ENCODE assay signal across 31 mouse cellular contexts in genomic region chr4:117634642-117635041, GRCm38 (mm10). TPM values are rescaled to one million over a fixed set of nuclear protein-coding genes. Genes with fewer than 3 reads are reported as not detected.
DNase-seq lines count a peak whose midpoint lies in the region; ATAC-seq and TF ChIP-seq lines count a peak whose summit lies in the region.
"Had no signal": no experiment of that assay in that cellular context is flagged by ENCODE, and none has a peak within 500 bp of the region (broad histone marks: within the 10 kb centered on the region; RNA-seq: fewer than 3 reads in every experiment).

No protein-coding gene starts in this region.

- no peak for TF ChIP-seq CTCF in layer of hippocampus, adult 2 months (conservative IDR thresholded peaks at IDR 0.05)
- TF ChIP-seq CTCF in intestine, postnatal 0 days (IDR thresholded peaks at IDR 0.05; ENCODE audit: low read depth), result 0 out of 2 replicates have a peak, but pooled peaks have one; percentile 25
- TF ChIP-seq CTCF in liver, embryonic 14.5 days (IDR thresholded peaks at IDR 0.05; ENCODE audit: low read depth), result no peak
- TF ChIP-seq CTCF in kidney, adult 2 months (conservative IDR thresholded peaks at IDR 0.05; ENCODE audit: insufficient read depth, insufficient read length, low read depth, low read length), result no peak

- H3K4me2 ChIP-seq in intestine, postnatal 0 days (replicated peaks; ENCODE audit: low read depth), result no peak overlapping the region
- H3K4me2 ChIP-seq in liver, embryonic 14.5 days (ENCODE audit: low read depth), result peak overlapping the region; percentile 22; the same call in 1 of the 2 replicates
- H3K4me2 ChIP-seq: forebrain, embryonic 13.5 days; heart, embryonic 11.5 days; hindbrain, embryonic 12.5 days; limb, embryonic 12.5 days; midbrain, embryonic 12.5 days; neural tube, embryonic 13.5 days had no signal

- H3K4me3 ChIP-seq in layer of hippocampus, adult 2 months, result no peak overlapping the region
- no peak overlapping the region for H3K4me3 ChIP-seq in intestine, postnatal 0 days (ENCODE audit: low read depth, low read length)
- no peak overlapping the region for H3K4me3 ChIP-seq in liver, embryonic 14.5 days (ENCODE audit: insufficient read depth in 1 of 2, low read depth in 2 of 2, low read length in 2 of 2)
- no peak overlapping the region for H3K4me3 ChIP-seq in kidney, adult 2 months (ENCODE audit: insufficient read depth, low read depth, low read length)
- H3K4me3 ChIP-seq: forebrain, embryonic 13.5 days; hindbrain, embryonic 12.5 days; limb, embryonic 12.5 days; midbrain, embryonic 12.5 days; neural tube, embryonic 13.5 days had no signal

- ATAC-seq in intestine, postnatal 0 days, result no peak
- ATAC-seq in liver, embryonic 14.5 days (ENCODE audit: insufficient read depth), result peak; percentile 86
- no peak for ATAC-seq in erythroblast, adult 5-6 weeks (replicated peaks; ENCODE audit: low FRiP score, poor library complexity, severe bottlenecking)
- ATAC-seq: CD4-positive, CD25-positive, alpha-beta regulatory T cell, adult 4 months; forebrain, embryonic 13.5 days; hindbrain, postnatal 0 days; lung, postnatal 0 days had no signal

- TF ChIP-seq POLR2A in kidney, adult 2 months (IDR thresholded peaks at IDR 0.05; ENCODE audit: low read depth, low read length), result no peak

- H3K9ac ChIP-seq in intestine, postnatal 0 days (ENCODE audit: low read depth, low read length), result no peak overlapping the region
- H3K9ac ChIP-seq in liver, embryonic 14.5 days (replicated peaks), result no peak overlapping the region
- H3K9ac ChIP-seq: forebrain, embryonic 13.5 days; hindbrain, embryonic 12.5 days; limb, embryonic 12.5 days; midbrain, embryonic 12.5 days; neural tube, embryonic 13.5 days had no signal

- peaks cover 7% of the 10 kb centered on the region for H3K4me1 ChIP-seq in intestine, postnatal 0 days (replicated peaks; ENCODE audit: control insufficient read depth, insufficient read depth, low read length)
- H3K4me1 ChIP-seq in liver, embryonic 14.5 days (replicated peaks; ENCODE audit: control insufficient read depth in 2 of 2, insufficient read depth in 2 of 2, low read length in 1 of 2), result peaks cover 9 to 24% of the 10 kb centered on the region in 2 experiments
- no peaks in the 10 kb centered on the region for H3K4me1 ChIP-seq in kidney, adult 2 months (ENCODE audit: control insufficient read depth, insufficient read depth, low read length)

- peak overlapping the region; percentile 15; the same call in 1 of the 2 replicates for H3K27ac ChIP-seq in layer of hippocampus, adult 2 months
- H3K27ac ChIP-seq in intestine, postnatal 0 days (ENCODE audit: low read depth, low read length), result no peak overlapping the region
- no peak overlapping the region for H3K27ac ChIP-seq in liver, embryonic 14.5 days
- H3K27ac ChIP-seq in kidney, adult 2 months (ENCODE audit: insufficient read depth, low read depth, low read length), result no peak overlapping the region
- H3K27ac ChIP-seq: forebrain, embryonic 13.5 days; hindbrain, embryonic 12.5 days; hindbrain, postnatal 0 days; kidney, postnatal 0 days; limb, embryonic 12.5 days; macrophage; midbrain, embryonic 12.5 days; neural tube, embryonic 13.5 days; stomach, postnatal 0 days had no signal

- no peaks in the 10 kb centered on the region for H3K9me3 ChIP-seq in intestine, postnatal 0 days (ENCODE audit: control insufficient read depth)
- H3K9me3 ChIP-seq in liver, embryonic 14.5 days (ENCODE audit: control insufficient read depth, low read length), result no peaks in the 10 kb centered on the region
- H3K9me3 ChIP-seq: forebrain, embryonic 13.5 days; hindbrain, embryonic 12.5 days; neural tube, embryonic 13.5 days had no signal

- no peak for DNase-seq in layer of hippocampus, adult 2 months (ENCODE audit: low spot score in 2 of 2)
- DNase-seq in layer of hippocampus, adult 9-10 months (ENCODE audit: low spot score), result no peak
- peak in 2 of 3 experiments; percentile 39 to 41 for DNase-seq in liver, embryonic 14.5 days (ENCODE audit: low read depth in 3 of 3, low spot score in 3 of 3)
- DNase-seq in kidney, adult 2 months, result no peak
- DNase-seq in kidney, adult 11 months, result no peak
- DNase-seq: adrenal gland, postnatal 36 days; cerebellum, adult 18-20 months; cerebellum, postnatal 10 days; gastrocnemius, postnatal 36 days; heart, adult 18-20 months; heart, postnatal 36 days; kidney, adult 18-20 months; kidney, postnatal 4 days; lung, adult 18-20 months; right cerebral cortex, postnatal 4 days; thymus, adult 18-20 months; thymus, postnatal 36 days had no signal

- WGBS in intestine, postnatal 0 days, result 40% methylated on average over 7 of the region's 7 CpGs
- 21% methylated on average over 7 of the region's 7 CpGs for WGBS in liver, embryonic 14.5 days (ENCODE audit: insufficient replicate concordance)
- 91% methylated on average over 7 of the region's 7 CpGs for WGBS in kidney, adult 2 months

- H3K36me3 ChIP-seq in intestine, postnatal 0 days (ENCODE audit: control insufficient read depth, insufficient read depth), result peaks cover 14% of the 10 kb centered on the region; the same call in 1 of the 2 replicates
- no peaks in the 10 kb centered on the region for H3K36me3 ChIP-seq in liver, embryonic 14.5 days (replicated peaks; ENCODE audit: control insufficient read depth, insufficient read depth, low read depth)
- H3K36me3 ChIP-seq in kidney, adult 2 months (ENCODE audit: control insufficient read depth, insufficient read depth, low read length), result no peaks in the 10 kb centered on the region
- H3K36me3 ChIP-seq: neural tube, embryonic 13.5 days had no signal

- H3K27me3 ChIP-seq in intestine, postnatal 0 days (replicated peaks; ENCODE audit: control insufficient read depth, insufficient read depth, low read length), result no peaks in the 10 kb centered on the region
- H3K27me3 ChIP-seq in liver, embryonic 14.5 days (ENCODE audit: control insufficient read depth, insufficient read depth, low read length), result no peaks in the 10 kb centered on the region
- H3K27me3 ChIP-seq in kidney, adult 2 months (replicated peaks; ENCODE audit: control insufficient read depth, insufficient read depth, low read length), result no peaks in the 10 kb centered on the region
- H3K27me3 ChIP-seq: forebrain, embryonic 13.5 days; hindbrain, embryonic 12.5 days; limb, embryonic 12.5 days; neural tube, embryonic 13.5 days had no signal

- TF ChIP-seq EP300 in liver, embryonic 14.5 days (IDR thresholded peaks at IDR 0.05; ENCODE audit: low read depth), result 0 out of 2 replicates have a peak, but pooled peaks have one; percentile 29

RNA-seq across cellular contexts. Expression of gene Dmap1, which starts 47.4 kb away (rescaled TPM):
- total RNA-seq in layer of hippocampus, adult 2 months (2021), result 10 to 100 TPM; 39.0 to 40.4 TPM
- 22.1 and 22.7 TPM in 2 replicates for polyA plus RNA-seq in intestine, postnatal 0 days (2015; fragmentation: Nextera tagmentation; extraction: Ambion mirVana)
- polyA plus RNA-seq in liver, embryonic 14.5 days (2012; rRNA removed), result 10.7 and 14.1 TPM in 2 replicates
- 19.2 and 25.4 TPM in 2 replicates for polyA plus RNA-seq in liver, embryonic 14.5 days (2014; fragmentation: Nextera tagmentation; extraction: Ambion mirVana)
- 14.8 and 17.0 TPM in 2 replicates for polyA plus RNA-seq in kidney, adult 2 months (2012; rRNA removed)
- 5.6 and 9.8 TPM in 2 replicates for total RNA-seq in erythroblast, adult 5-6 weeks (2015; ENCODE audit: low replicate concordance)
- 6.7 and 17.0 TPM in 2 replicates for total RNA-seq in erythroblast, adult 5-6 weeks (2017; ENCODE audit: low replicate concordance)

Comparison
In these comparisons a context has a peak if more than half of its experiments do, and no peak if none do; other contexts are left out.
1. DNase-seq: peak in liver, embryonic 14.5 days (2 of 3); none in layer of hippocampus, adult 2 months (0 of 2), layer of hippocampus, adult 9-10 months (single experiment), kidney, adult 2 months (single experiment) and kidney, adult 11 months (single experiment).